Mouse (Mus musculus): ENCODE measurements around the gene Plcb4. TPM values are rescaled to one million over a fixed set of nuclear protein-coding genes. Genes with fewer than 3 reads are reported as not detected.
"Not testable (repeated sequence)": the region's sequence is repeated elsewhere in the genome, so short reads cannot be mapped to it uniquely, and the experiment has no call there.

Gene Plcb4
- polyA plus RNA-seq, 1 experiment from 2014 or later, result 8.6 TPM

DNA sequence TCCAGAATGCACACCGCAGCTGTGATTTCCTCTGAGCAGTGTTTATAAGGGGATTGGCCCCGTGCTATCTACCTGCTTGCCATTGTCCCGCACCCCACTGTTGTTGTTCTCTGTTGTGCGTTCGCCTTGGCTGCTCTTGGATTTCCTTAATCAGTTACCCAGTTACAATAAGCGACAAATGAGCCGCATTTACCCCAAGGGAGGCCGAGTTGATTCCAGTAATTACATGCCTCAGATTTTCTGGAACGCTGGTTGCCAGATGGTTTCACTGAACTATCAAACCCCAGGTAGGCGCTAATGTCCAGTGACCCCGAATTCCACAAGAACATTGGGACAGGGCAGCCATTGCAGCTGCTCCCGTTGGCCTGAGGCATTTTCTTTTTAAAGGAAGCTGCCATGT, 309.3 kb downstream of the Plcb4 start:
- 45% methylated on average over 12 of the region's 12 CpGs for WGBS
- DNase-seq (ENCODE audit: low spot score), result peak; percentile 32

DNA sequence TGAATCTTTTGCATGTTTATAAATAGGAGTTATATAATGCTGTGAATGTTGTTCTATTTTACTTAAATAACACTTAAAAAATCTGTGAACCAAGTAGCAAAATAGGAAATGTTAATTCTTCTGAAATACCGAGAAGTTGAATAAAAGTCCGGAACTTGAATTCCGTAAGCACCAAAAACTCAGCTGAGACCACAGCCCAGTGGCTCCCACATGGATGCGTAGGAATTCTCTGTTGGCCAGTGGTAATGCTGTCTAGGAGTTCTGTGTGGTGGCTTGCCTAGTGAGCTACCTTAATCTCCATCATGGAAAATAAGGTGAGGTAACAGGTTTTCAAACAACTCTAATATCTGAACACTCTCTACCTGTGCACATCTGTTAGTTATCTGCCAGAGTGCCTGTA, 312.1 kb downstream of the Plcb4 start:
- H3K9me3 ChIP-seq (replicated peaks; ENCODE audit: low read length), result no peaks in the 10 kb centered on the region
- no peaks in the 10 kb centered on the region for H3K27me3 ChIP-seq (ENCODE audit: insufficient read depth, low read length)
- no peak overlapping the region for H3K4me3 ChIP-seq (replicated peaks; ENCODE audit: low read depth, low read length)
- no peak for TF ChIP-seq CTCF (IDR thresholded peaks at IDR 0.05; ENCODE audit: low read depth)
- DNase-seq (ENCODE audit: low spot score) (no peak), ATAC-seq (replicated peaks; ENCODE audit: low FRiP score, low read depth) (no peak)
- no peak overlapping the region for H3K4me2 ChIP-seq (ENCODE audit: low read length)
- no peak overlapping the region for H3K27ac ChIP-seq
- H3K36me3 ChIP-seq (ENCODE audit: insufficient read depth, low read length), result no peaks in the 10 kb centered on the region
- WGBS, result 97% methylated on average over 4 of the region's 4 CpGs
- no peak overlapping the region for H3K9ac ChIP-seq (ENCODE audit: low read depth, low read length)
- H3K4me1 ChIP-seq (replicated peaks; ENCODE audit: insufficient read depth, low read length), result no peaks in the 10 kb centered on the region

More for the DNA sequence above, 309.3 kb downstream of the Plcb4 start:
- H3K4me1 ChIP-seq (replicated peaks; ENCODE audit: insufficient read depth, low read length), result no peaks in the 10 kb centered on the region
- peak; percentile 64; the same call in 1 of the 2 replicates for ATAC-seq (replicated peaks; ENCODE audit: low FRiP score, low read depth)
- H3K4me3 ChIP-seq (replicated peaks; ENCODE audit: low read depth, low read length), result no peak overlapping the region
- H3K27ac ChIP-seq, result no peak overlapping the region
- no peak for TF ChIP-seq CTCF (IDR thresholded peaks at IDR 0.05; ENCODE audit: low read depth)
- no peaks in the 10 kb centered on the region for H3K27me3 ChIP-seq (ENCODE audit: insufficient read depth, low read length)
- no peak overlapping the region for H3K9ac ChIP-seq (ENCODE audit: low read depth, low read length)
- no peak overlapping the region for H3K4me2 ChIP-seq (ENCODE audit: low read length)
- no peaks in the 10 kb centered on the region for H3K9me3 ChIP-seq (replicated peaks; ENCODE audit: low read length)
- H3K36me3 ChIP-seq (ENCODE audit: insufficient read depth, low read length), result no peaks in the 10 kb centered on the region

DNA sequence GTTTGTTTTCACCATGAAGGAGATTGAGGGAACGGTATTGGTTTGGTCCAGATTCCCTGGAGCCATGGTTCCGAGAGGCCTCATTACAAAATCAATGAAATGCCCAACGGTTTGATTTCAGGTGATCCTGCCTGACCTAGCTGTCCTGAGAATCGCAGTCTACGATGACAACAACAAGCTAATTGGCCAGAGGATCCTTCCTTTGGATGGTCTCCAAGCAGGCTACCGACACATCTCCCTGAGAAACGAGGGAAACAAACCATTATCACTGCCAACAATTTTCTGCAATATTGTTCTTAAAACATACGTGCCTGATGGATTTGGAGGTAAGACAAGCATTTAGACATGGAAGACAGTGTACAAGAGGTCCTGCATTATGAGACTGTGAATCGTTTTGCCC, 317.2 kb downstream of the Plcb4 start:
- H3K27ac ChIP-seq, result no peak overlapping the region
- WGBS, result 88% methylated on average over 9 of the region's 9 CpGs
- H3K9ac ChIP-seq (ENCODE audit: low read depth, low read length), result no peak overlapping the region
- no peak overlapping the region for H3K4me3 ChIP-seq (replicated peaks; ENCODE audit: low read depth, low read length)
- DNase-seq (ENCODE audit: low spot score) (no peak), ATAC-seq (replicated peaks; ENCODE audit: low FRiP score, low read depth) (no peak)
- H3K4me1 ChIP-seq (replicated peaks; ENCODE audit: insufficient read depth, low read length), result no peaks in the 10 kb centered on the region
- no peaks in the 10 kb centered on the region for H3K36me3 ChIP-seq (ENCODE audit: insufficient read depth, low read length)
- H3K4me2 ChIP-seq (ENCODE audit: low read length), result no peak overlapping the region
- no peak for TF ChIP-seq CTCF (IDR thresholded peaks at IDR 0.05; ENCODE audit: low read depth)
- H3K9me3 ChIP-seq (replicated peaks; ENCODE audit: low read length), result no peaks in the 10 kb centered on the region
- no peaks in the 10 kb centered on the region for H3K27me3 ChIP-seq (ENCODE audit: insufficient read depth, low read length)

DNA sequence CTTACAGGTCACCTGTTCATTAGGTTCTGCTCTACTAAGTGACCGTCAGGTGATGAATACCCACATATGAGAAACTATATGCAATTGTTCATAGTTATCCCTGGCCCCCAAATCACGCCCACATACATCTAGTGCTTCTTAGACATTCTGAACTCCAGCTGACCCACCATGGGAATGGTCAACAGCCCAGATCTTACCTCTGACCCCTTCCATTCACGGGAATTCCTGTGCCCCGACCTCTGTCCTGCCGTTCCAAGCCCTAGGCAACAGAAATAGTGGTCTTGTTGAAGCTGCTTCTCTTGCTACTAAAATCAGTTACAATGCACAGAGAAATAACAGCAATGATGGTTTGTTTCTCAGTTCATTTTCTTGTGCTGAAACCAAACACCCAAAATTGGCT, 320.0 kb downstream of the Plcb4 start:
- no peak for ATAC-seq (replicated peaks; ENCODE audit: low FRiP score, low read depth)
- Histone ChIP-seq H3K9ac (ENCODE audit: low read depth, low read length) (no peak overlapping the region), H3K27ac (no peak overlapping the region), H3K4me2 (ENCODE audit: low read length) (no peak overlapping the region), H3K27me3 (ENCODE audit: insufficient read depth, low read length) (no peaks in the 10 kb centered on the region), H3K4me3 (replicated peaks; ENCODE audit: low read depth, low read length) (no peak overlapping the region), H3K9me3 (replicated peaks; ENCODE audit: low read length) (no peaks in the 10 kb centered on the region), H3K4me1 (replicated peaks; ENCODE audit: insufficient read depth, low read length) (no peaks in the 10 kb centered on the region), H3K36me3 (ENCODE audit: insufficient read depth, low read length) (no peaks in the 10 kb centered on the region)
- WGBS, result 59% methylated on average over 5 of the region's 5 CpGs
- TF ChIP-seq CTCF (IDR thresholded peaks at IDR 0.05; ENCODE audit: low read depth), result no peak
- DNase-seq (ENCODE audit: low spot score), result no peak

DNA sequence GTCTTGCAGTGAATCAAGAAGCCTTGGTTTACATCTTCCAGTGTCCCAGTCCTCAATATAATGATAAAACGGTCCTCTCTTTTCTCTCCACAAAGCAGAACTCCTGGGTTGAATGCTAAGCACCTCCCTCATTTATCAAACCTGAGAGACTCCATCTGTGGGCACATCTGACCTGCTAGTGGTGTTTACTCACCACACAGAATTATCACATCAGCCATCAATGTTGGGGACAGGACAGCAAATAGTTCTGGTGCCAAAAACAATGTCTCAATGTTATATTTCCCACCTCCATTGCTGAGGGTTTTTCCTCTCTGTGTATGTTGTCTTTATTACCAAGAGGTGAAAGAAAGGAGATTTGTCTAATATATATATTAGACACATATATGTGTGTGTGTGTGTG, 321.6 kb downstream of the Plcb4 start:
- no peaks in the 10 kb centered on the region for H3K27me3 ChIP-seq (ENCODE audit: insufficient read depth, low read length)
- WGBS, result 58% methylated on average over 1 of the region's 1 CpGs
- H3K4me3 ChIP-seq (replicated peaks; ENCODE audit: low read depth, low read length), result no peak overlapping the region
- no peaks in the 10 kb centered on the region for H3K9me3 ChIP-seq (replicated peaks; ENCODE audit: low read length)
- ATAC-seq (replicated peaks; ENCODE audit: low FRiP score, low read depth) (no peak), DNase-seq (ENCODE audit: low spot score) (no peak)
- no peaks in the 10 kb centered on the region for H3K36me3 ChIP-seq (ENCODE audit: insufficient read depth, low read length)
- H3K9ac ChIP-seq (ENCODE audit: low read depth, low read length), result no peak overlapping the region
- H3K4me1 ChIP-seq (replicated peaks; ENCODE audit: insufficient read depth, low read length), result no peaks in the 10 kb centered on the region
- H3K27ac ChIP-seq, result no peak overlapping the region
- H3K4me2 ChIP-seq (ENCODE audit: low read length), result no peak overlapping the region
- no peak for TF ChIP-seq CTCF (IDR thresholded peaks at IDR 0.05; ENCODE audit: low read depth)

DNA sequence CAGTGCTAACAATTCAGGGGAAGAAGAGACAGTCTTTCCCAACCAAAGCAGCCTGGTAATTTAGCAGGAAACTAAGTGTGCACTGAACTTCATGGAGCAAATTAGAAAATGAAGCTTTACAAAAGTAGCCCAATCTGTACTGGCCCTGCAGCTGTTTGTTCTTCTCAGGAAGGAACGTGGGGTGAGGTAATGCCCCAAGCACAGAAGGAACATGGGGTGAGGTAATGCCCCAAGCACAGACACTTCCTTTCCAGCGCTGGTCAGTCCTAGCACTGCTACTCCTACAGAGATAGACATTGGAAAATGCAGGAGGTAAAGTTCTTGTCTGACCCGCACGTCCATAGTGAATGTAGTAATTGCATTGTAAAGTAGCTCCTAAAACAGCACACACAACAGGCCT, 325.2 kb downstream of the Plcb4 start:
- no peak overlapping the region for H3K4me3 ChIP-seq (replicated peaks; ENCODE audit: low read depth, low read length)
- H3K36me3 ChIP-seq (ENCODE audit: insufficient read depth, low read length), result no peaks in the 10 kb centered on the region
- no peak for TF ChIP-seq CTCF (IDR thresholded peaks at IDR 0.05; ENCODE audit: low read depth)
- no peak for ATAC-seq (replicated peaks; ENCODE audit: low FRiP score, low read depth)
- H3K4me2 ChIP-seq (ENCODE audit: low read length), result no peak overlapping the region
- no peak overlapping the region for H3K9ac ChIP-seq (ENCODE audit: low read depth, low read length)
- 77% methylated on average over 4 of the region's 4 CpGs for WGBS
- H3K27me3 ChIP-seq (ENCODE audit: insufficient read depth, low read length), result no peaks in the 10 kb centered on the region
- H3K9me3 ChIP-seq (replicated peaks; ENCODE audit: low read length), result no peaks in the 10 kb centered on the region
- H3K4me1 ChIP-seq (replicated peaks; ENCODE audit: insufficient read depth, low read length), result no peaks in the 10 kb centered on the region
- DNase-seq (ENCODE audit: low spot score), result no peak
- H3K27ac ChIP-seq, result no peak overlapping the region

DNA sequence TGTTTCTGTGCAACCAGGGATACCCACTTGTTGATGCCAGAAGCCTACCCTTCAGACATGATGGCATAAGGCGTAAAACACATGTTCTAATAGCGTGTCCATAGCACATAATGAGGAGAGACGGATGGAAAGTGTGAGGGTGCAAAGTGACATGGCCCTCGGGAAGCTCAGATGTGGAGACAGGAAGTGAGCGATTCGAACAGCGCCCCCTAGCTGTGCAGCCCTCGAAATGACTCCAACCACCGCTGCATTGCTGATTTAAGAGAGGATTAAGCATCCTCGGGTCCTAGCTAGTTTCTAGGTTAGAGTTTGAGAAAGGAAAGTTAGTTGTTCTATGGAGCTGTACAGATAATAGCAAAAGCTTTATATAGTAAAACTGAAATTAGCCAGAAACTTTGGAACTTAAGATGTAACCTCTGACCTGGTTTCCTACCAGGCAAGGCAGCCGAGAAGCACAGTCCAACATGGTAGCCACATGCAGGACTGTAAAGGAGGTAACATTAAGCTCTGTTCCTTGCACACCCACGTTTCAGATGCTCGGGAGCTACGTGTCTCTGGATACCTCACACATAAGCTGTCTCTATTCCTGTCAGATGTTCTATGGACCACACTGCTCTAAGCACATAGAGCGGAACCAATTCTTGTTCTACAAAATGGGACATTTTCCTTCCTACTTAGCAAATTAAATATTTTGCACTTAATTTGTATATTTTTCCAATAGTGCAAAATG, 326.9 kb downstream of the Plcb4 start:
- Histone ChIP-seq H3K4me1 (replicated peaks; ENCODE audit: insufficient read depth, low read length) (no peaks in the 10 kb centered on the region), H3K9ac (ENCODE audit: low read depth, low read length) (no peak overlapping the region), H3K27me3 (ENCODE audit: insufficient read depth, low read length) (no peaks in the 10 kb centered on the region), H3K36me3 (ENCODE audit: insufficient read depth, low read length) (no peaks in the 10 kb centered on the region), H3K27ac (no peak overlapping the region), H3K4me3 (replicated peaks; ENCODE audit: low read depth, low read length) (no peak overlapping the region), H3K9me3 (replicated peaks; ENCODE audit: low read length) (no peaks in the 10 kb centered on the region), H3K4me2 (ENCODE audit: low read length) (no peak overlapping the region)
- TF ChIP-seq CTCF (IDR thresholded peaks at IDR 0.05; ENCODE audit: low read depth), result peak; percentile 38; the same call in 1 of the 2 replicates
- DNase-seq (ENCODE audit: low spot score), result no peak
- WGBS, result 87% methylated on average over 15 of the region's 15 CpGs
- ATAC-seq (replicated peaks; ENCODE audit: low FRiP score, low read depth), result no peak

DNA sequence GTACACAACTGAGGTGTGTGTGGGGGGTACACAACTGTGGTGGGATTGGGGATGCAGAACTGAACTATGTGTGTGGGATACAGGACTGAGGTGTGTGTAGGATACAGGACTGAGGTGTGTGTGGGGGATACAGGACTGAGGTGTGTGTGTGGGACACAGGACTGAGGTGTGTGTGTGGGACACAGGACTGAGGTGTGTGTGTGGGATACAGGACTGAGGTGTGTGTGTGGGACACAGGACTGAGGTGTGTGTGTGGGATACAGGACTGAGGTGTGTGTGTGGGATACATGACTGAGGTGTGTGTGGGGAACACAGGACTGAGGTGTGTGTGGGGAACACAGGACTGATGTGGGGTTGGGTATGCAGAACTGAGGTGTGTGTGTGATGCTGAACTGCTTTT, 329.7 kb downstream of the Plcb4 start:
- not testable (repeated sequence) for H3K4me2 ChIP-seq (ENCODE audit: low read length); H3K9ac ChIP-seq (ENCODE audit: low read depth, low read length); ATAC-seq (replicated peaks; ENCODE audit: low FRiP score, low read depth); H3K4me1 ChIP-seq (replicated peaks; ENCODE audit: insufficient read depth, low read length); H3K9me3 ChIP-seq (replicated peaks; ENCODE audit: low read length); H3K27me3 ChIP-seq (ENCODE audit: insufficient read depth, low read length); H3K27ac ChIP-seq; DNase-seq (ENCODE audit: low spot score); H3K4me3 ChIP-seq (replicated peaks; ENCODE audit: low read depth, low read length); H3K36me3 ChIP-seq (ENCODE audit: insufficient read depth, low read length)

DNA sequence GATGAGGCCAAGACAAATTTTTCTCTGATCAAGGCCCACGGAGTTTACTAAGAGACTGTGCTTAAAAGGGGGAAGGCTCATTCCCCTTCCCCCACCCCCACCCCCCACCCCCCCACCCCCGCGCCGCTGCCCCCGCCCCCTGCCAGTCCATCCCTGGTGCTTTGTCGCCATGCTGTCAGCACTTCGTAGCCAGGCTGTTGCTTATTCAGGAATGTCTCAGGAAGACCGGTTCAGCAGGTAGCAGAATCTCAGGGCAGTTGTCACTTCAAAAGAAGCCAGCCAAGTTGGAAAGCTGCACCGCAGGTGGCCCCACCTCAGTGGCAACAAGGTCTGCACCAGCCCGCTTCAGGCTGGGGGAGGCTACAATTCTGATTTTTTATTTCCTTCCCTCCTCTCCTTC, 331.9 kb downstream of the Plcb4 start:
- not testable (repeated sequence) for ATAC-seq (replicated peaks; ENCODE audit: low FRiP score, low read depth); H3K27me3 ChIP-seq (ENCODE audit: insufficient read depth, low read length); H3K4me3 ChIP-seq (replicated peaks; ENCODE audit: low read depth, low read length); H3K9ac ChIP-seq (ENCODE audit: low read depth, low read length); H3K36me3 ChIP-seq (ENCODE audit: insufficient read depth, low read length); H3K27ac ChIP-seq; H3K9me3 ChIP-seq (replicated peaks; ENCODE audit: low read length); H3K4me1 ChIP-seq (replicated peaks; ENCODE audit: insufficient read depth, low read length); H3K4me2 ChIP-seq (ENCODE audit: low read length); DNase-seq (ENCODE audit: low spot score)
- WGBS, result 64% methylated on average over 9 of the region's 10 CpGs

Data from kidney, postnatal 0 days (tissue).